Mouse (Mus musculus) liver, adult 2 months (tissue): ENCODE measurements around the gene Fgd5. TPM values are rescaled to one million over a fixed set of nuclear protein-coding genes. Genes with fewer than 3 reads are reported as not detected.
"Not testable (repeated sequence)": the region's sequence is repeated elsewhere in the genome, so short reads cannot be mapped to it uniquely, and the experiment has no call there.

Experiments
- DNase-seq: peaks from one replicate; pipeline ENCODE4 v3.0.0-alpha.2; 2011; ENCODE audit warnings: low read depth, low spot score; ENCODE audit errors: extremely low read depth
- H3K27ac ChIP-seq: fragments of 200-500 bp; replicated peaks from 2 replicates; pipeline ENCODE4 v1.5.1; 2012; ENCODE audit warnings: low read depth, mild to moderate bottlenecking, control low read depth, inconsistent platforms, low read length; ENCODE audit not compliant: insufficient read depth
- H3K27me3 ChIP-seq: fragments of 200-500 bp; 2 replicates; pipeline ENCODE4 v1.6.1; 2012; ENCODE audit warnings: mild to moderate bottlenecking, moderate library complexity, low read length, inconsistent platforms; ENCODE audit not compliant: control insufficient read depth, insufficient read depth
- H3K36me3 ChIP-seq: fragments of 200-500 bp; 2 replicates; pipeline ENCODE4 v1.6.1; 2012; ENCODE audit warnings: low read length, inconsistent platforms; ENCODE audit not compliant: control insufficient read depth, insufficient read depth
- H3K4me1 ChIP-seq: fragments of 200-500 bp; 2 replicates; pipeline ENCODE4 v1.6.1; 2011; ENCODE audit warnings: low read length; ENCODE audit not compliant: control insufficient read depth, insufficient read depth
- H3K4me3 ChIP-seq: fragments of 200-500 bp; 2 replicates; pipeline ENCODE4 v1.5.1; 2011; ENCODE audit warnings: low read depth, mild to moderate bottlenecking, control low read depth, low read length, moderate library complexity; ENCODE audit not compliant: insufficient read depth
- H3K79me2 ChIP-seq: fragments of 200-500 bp; 2 replicates; pipeline ENCODE4 v1.6.1; 2012; ENCODE audit warnings: inconsistent platforms, mild to moderate bottlenecking, low read length, moderate library complexity; ENCODE audit not compliant: control insufficient read depth, insufficient read depth
- H3K9ac ChIP-seq: fragments of 200-500 bp; 2 replicates; pipeline ENCODE4 v1.6.1; 2012; ENCODE audit warnings: low read depth, mild to moderate bottlenecking, control low read depth, inconsistent platforms, low read length
- CTCF ChIP-seq: fragments of 200-500 bp; IDR thresholded peaks from 2 replicates; pipeline ENCODE4 v1.5.1; 2011; ENCODE audit warnings: low read depth, low read length, control low read depth
- POLR2A ChIP-seq: fragments of 200-500 bp; IDR thresholded peaks from 2 replicates; pipeline ENCODE4 v1.6.1; 2011; ENCODE audit warnings: low read length, control low read depth; ENCODE audit not compliant: insufficient read depth; ENCODE audit errors: extremely low read depth
- WGBS: fragments of 180-500 bp; shearing (Covaris S2); methylation state at CpG from one replicate; pipeline ENCODE4 v1.1.7; 2018; 5-methylcytosine and 5-hydroxymethylcytosine counted together
- polyA plus RNA-seq: library from polyadenylated mRNA; depleted of rRNA; stranded (reverse); fragments of >200 nt; gene quantifications from 2 replicates; pipeline ENCODE4 v1.2.3, GENCODE M21; 2012
- total RNA-seq: library from RNA; depleted of rRNA; stranded (reverse); fragments of >200 nt; gene quantifications from 2 replicates; pipeline ENCODE4 v1.2.3, GENCODE M21; 2014

Fgd5 gene
- total and polyA plus RNA-seq, 2 experiments, result 1.9 to 4.7 TPM

DNA sequence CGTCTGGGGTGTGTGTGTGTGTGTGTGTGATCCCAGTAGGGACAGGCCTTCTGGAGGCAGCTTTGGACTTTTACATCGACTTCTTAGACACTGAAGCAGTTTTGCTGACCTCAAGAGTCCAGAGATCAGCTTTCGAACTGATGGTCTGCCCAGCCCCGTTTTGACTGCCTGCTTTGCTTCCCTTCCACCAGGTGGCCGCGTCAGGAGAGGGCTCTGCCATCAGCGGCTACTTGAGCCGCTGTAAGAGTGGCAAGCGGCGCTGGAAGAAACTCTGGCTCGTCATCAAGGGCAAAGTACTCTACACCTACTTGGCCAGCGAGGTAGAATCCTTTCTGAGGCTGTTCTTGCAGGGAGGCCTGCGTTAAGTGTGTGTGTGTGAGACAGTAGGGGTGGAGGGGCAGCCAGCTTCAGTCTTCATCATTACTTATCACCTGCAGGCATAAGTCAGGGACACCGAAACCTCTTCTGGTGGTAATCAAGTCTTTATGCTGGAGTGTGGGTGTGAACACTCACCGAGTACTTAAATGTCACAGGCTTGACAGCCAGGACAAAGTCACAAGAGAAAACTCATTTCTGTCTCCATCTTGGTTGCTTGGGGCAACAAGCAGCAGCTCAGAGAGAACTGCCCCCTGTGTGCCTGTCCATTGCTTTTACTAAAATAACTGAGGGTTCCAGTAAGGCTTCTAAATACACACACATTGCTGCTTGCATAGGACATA is 92.6 kb downstream of the Fgd5 start:
- WGBS, result 53% methylated on average over 15 of the region's 15 CpGs
- no peaks in the 10 kb centered on the region for H3K4me1 ChIP-seq

DNA sequence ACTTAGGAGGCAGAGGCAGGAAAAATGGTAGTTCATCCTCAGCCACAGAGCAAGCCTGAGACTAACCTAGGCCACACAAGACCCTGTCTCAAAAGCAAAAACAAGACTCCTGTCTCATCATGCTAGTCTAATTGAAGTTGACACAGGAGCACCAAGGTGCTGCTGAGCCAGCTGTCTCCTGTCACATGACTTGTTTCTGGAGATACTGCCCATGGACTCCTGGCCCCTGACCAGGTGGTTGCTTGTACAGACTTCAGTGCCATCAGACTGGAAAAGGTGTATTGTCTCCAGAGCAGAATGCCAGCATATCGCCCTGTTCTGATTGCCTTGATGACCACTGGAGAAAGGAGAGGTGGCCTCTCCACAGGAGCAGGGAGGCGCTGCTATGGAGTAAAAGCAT is 102.1 kb downstream of the Fgd5 start:
- H3K36me3 ChIP-seq, result no peaks in the 10 kb centered on the region
- no peak for DNase-seq
- H3K4me1 ChIP-seq, result no peaks in the 10 kb centered on the region
- WGBS, result 100% methylated on average over 2 of the region's 2 CpGs
- no peak overlapping the region for H3K27ac ChIP-seq
- no peaks in the 10 kb centered on the region for H3K27me3 ChIP-seq
- H3K4me3 ChIP-seq, result no peak overlapping the region
- no peaks in the 10 kb centered on the region for H3K79me2 ChIP-seq
- TF ChIP-seq CTCF, result no peak
- H3K9ac ChIP-seq, result no peak overlapping the region

More for the DNA sequence above, 92.6 kb downstream of the Fgd5 start:
- H3K79me2 ChIP-seq, result no peaks in the 10 kb centered on the region
- H3K27ac ChIP-seq, result no peak overlapping the region
- no peaks in the 10 kb centered on the region for H3K36me3 ChIP-seq
- no peak overlapping the region for H3K9ac ChIP-seq
- no peaks in the 10 kb centered on the region for H3K27me3 ChIP-seq
- H3K4me3 ChIP-seq, result no peak overlapping the region
- no peak for DNase-seq
- TF ChIP-seq CTCF (no peak), POLR2A (no peak)

DNA sequence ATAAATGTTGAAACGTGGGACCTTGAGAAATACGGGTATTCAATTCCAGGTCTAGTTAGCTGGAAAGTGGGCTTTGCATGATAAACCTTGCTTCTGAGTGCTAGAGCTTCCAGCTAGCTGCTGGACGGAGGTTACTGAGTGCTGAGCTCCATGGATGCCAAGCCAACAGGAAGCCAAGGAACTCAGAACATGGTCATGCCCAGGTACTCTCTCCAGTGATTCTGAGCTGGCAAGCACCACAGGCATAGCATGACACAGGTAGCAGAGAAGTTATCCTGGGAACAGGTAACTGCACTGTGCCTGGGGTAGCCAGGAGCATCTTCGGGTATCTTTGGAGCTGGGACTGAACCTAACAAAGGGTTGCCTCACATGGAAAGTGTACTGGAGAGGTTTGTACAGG is 104.1 kb downstream of the Fgd5 start:
- TF ChIP-seq POLR2A, result no peak
- TF ChIP-seq CTCF, result no peak
- no peak for DNase-seq
- H3K27me3 ChIP-seq, result no peaks in the 10 kb centered on the region
- no peak overlapping the region for H3K9ac ChIP-seq
- no peaks in the 10 kb centered on the region for H3K79me2 ChIP-seq
- 83% methylated on average over 4 of the region's 4 CpGs for whole genome bisulfite sequencing
- no peaks in the 10 kb centered on the region for H3K4me1 ChIP-seq
- H3K4me3 ChIP-seq, result no peak overlapping the region
- H3K36me3 ChIP-seq, result no peaks in the 10 kb centered on the region
- no peak overlapping the region for H3K27ac ChIP-seq

DNA sequence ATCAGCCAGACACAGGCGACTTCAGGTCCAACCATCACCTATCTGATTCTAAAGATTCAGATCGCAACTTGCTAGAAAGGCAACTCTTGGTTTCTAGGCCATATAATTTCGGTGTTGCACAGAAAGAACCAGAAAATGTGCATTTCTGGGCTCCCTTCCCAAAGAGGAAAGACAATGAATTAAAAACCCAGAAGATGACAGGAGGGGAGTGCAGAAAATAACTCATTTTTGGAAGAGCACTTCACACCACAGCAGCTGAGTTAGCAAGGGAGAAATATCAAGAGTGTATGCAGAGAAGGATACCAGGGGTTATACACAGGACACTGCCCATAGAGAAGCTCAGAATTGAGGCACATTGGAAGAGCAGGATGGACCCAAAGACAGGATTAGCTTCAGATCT is 106.3 kb downstream of the Fgd5 start:
- Histone ChIP-seq H3K36me3 (no peaks in the 10 kb centered on the region), H3K4me3 (no peak overlapping the region), H3K79me2 (no peaks in the 10 kb centered on the region), H3K27me3 (no peaks in the 10 kb centered on the region), H3K9ac (no peak overlapping the region), H3K4me1 (no peaks in the 10 kb centered on the region), H3K27ac (no peak overlapping the region)
- 85% methylated on average over 3 of the region's 3 CpGs for WGBS
- no peak for DNase-seq
- TF ChIP-seq POLR2A, result no peak
- TF ChIP-seq CTCF, result no peak

DNA sequence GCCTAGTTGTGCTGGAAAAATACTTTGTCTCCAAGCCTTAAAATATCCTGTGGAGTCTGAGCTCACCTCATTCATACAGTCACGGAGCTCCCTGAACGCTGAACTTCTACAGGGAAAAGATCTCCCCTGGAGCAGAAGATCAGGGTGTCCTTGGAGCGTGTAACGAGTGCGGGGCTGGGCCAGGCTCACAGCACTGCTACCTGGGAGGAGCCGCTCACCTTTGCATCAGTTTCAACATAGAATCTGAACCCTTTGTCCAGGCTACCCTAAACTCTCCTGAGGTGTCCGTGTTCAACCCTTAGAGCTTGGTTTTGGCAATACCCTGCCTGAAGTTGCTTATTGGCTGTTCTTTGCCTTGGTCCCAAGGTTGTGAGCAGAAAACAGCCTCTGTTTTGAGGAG is 110.5 kb downstream of the Fgd5 start:
- not testable (repeated sequence) for DNase-seq, H3K36me3 ChIP-seq, H3K4me1 ChIP-seq, H3K9ac ChIP-seq, H3K27ac ChIP-seq, H3K4me3 ChIP-seq, H3K27me3 ChIP-seq, H3K79me2 ChIP-seq
- 84% methylated on average over 7 of the region's 7 CpGs for WGBS

DNA sequence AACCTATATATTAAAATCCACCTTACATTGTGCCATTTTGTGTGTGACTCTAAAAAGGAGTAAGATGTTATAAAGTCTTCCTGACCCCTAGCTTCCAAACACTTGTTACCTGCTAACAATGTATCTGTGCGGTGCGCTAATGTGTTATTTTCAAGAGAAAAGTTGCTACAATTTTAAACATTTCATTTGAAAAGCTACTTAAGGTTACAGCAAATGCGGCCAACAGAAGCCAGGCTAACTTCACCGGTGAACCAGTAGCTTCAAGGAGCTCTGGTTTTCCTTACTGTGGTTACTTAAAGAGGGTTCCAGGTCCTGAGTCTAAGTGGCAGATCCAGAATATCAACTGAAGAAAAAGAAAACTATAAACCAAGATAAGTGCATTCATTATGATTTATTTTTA is 111.3 kb downstream of the Fgd5 start:
- Histone ChIP-seq H3K27ac (no peak overlapping the region), H3K36me3 (no peaks in the 10 kb centered on the region), H3K79me2 (peaks cover 14% of the 10 kb centered on the region; the same call in 1 of the 2 replicates), H3K9ac (no peak overlapping the region), H3K4me3 (no peak overlapping the region), H3K4me1 (peaks cover 10% of the 10 kb centered on the region), H3K27me3 (no peaks in the 10 kb centered on the region)
- TF ChIP-seq CTCF, result no peak
- no peak for TF ChIP-seq POLR2A
- WGBS, result 95% methylated on average over 4 of the region's 4 CpGs
- no peak for DNase-seq
